Mouse (Mus musculus): ENCODE measurements around the gene Fndc7. TPM values are rescaled to one million over a fixed set of nuclear protein-coding genes. Genes with fewer than 3 reads are reported as not detected.

The Fndc7 gene
- total and polyA plus RNA-seq, 2 experiments from 2014 or later: 0.06 to 0.16 TPM

GRCm38 (mm10) chr3:108830493-108830892 is 59.3 kb downstream of the Fndc7 start:
- Histone ChIP-seq H3K9me3 (ENCODE audit: low read length) (no peaks in the 10 kb centered on the region), H3K4me2 (ENCODE audit: low read depth, low read length) (no peak overlapping the region), H3K4me3 (ENCODE audit: low read length) (no peak overlapping the region), H3K36me3 (ENCODE audit: insufficient read depth, low read length) (peaks cover 3% of the 10 kb centered on the region; the same call in 1 of the 2 replicates), H3K27me3 (ENCODE audit: insufficient read depth, low read length) (no peaks in the 10 kb centered on the region), H3K27ac (no peak overlapping the region), H3K4me1 (ENCODE audit: insufficient read depth, low read length) (no peaks in the 10 kb centered on the region), H3K9ac (replicated peaks; ENCODE audit: low read length) (no peak overlapping the region)
- 81% methylated on average over 11 of the region's 11 CpGs for WGBS
- no peak for ATAC-seq
- DNase-seq (ENCODE audit: low spot score): no peak
- TF ChIP-seq CTCF (IDR thresholded peaks at IDR 0.05; ENCODE audit: low read depth): no peak

GRCm38 (mm10) chr3:108815631-108816030 is 74.2 kb downstream of the Fndc7 start:
- H3K4me2 ChIP-seq (ENCODE audit: low read depth, low read length): no peak overlapping the region
- no peaks in the 10 kb centered on the region for H3K27me3 ChIP-seq (ENCODE audit: insufficient read depth, low read length)
- DNase-seq (ENCODE audit: low spot score) (no peak), ATAC-seq (no peak)
- no peak overlapping the region for H3K27ac ChIP-seq
- H3K36me3 ChIP-seq (ENCODE audit: insufficient read depth, low read length): no peaks in the 10 kb centered on the region; the same call in none of the 2 replicates
- H3K4me1 ChIP-seq (ENCODE audit: insufficient read depth, low read length): no peaks in the 10 kb centered on the region
- no peak for TF ChIP-seq CTCF (IDR thresholded peaks at IDR 0.05; ENCODE audit: low read depth)
- no peaks in the 10 kb centered on the region for H3K9me3 ChIP-seq (ENCODE audit: low read length)
- H3K4me3 ChIP-seq (ENCODE audit: low read length): no peak overlapping the region
- no peak overlapping the region for H3K9ac ChIP-seq (replicated peaks; ENCODE audit: low read length)
- WGBS: 70% methylated on average over 4 of the region's 4 CpGs

GRCm38 (mm10) chr3:108810747-108811263 is 79.0 kb downstream of the Fndc7 start:
- H3K4me1 ChIP-seq (ENCODE audit: insufficient read depth, low read length): no peaks in the 10 kb centered on the region
- no peak overlapping the region for H3K4me2 ChIP-seq (ENCODE audit: low read depth, low read length)
- H3K36me3 ChIP-seq (ENCODE audit: insufficient read depth, low read length): peaks cover 9% of the 10 kb centered on the region; the same call in 1 of the 2 replicates
- TF ChIP-seq CTCF (IDR thresholded peaks at IDR 0.05; ENCODE audit: low read depth): no peak
- no peak overlapping the region for H3K4me3 ChIP-seq (ENCODE audit: low read length)
- DNase-seq (ENCODE audit: low spot score) (no peak), ATAC-seq (no peak)
- no peak overlapping the region for H3K9ac ChIP-seq (replicated peaks; ENCODE audit: low read length)
- no peak overlapping the region for H3K27ac ChIP-seq
- H3K9me3 ChIP-seq (ENCODE audit: low read length): no peaks in the 10 kb centered on the region
- no peaks in the 10 kb centered on the region for H3K27me3 ChIP-seq (ENCODE audit: insufficient read depth, low read length)
- 75% methylated on average over 4 of the region's 4 CpGs for WGBS

GRCm38 (mm10) chr3:108805622-108806021 is 84.2 kb downstream of the Fndc7 start:
- Histone ChIP-seq H3K4me3 (ENCODE audit: low read length) (no peak overlapping the region), H3K27me3 (ENCODE audit: insufficient read depth, low read length) (no peaks in the 10 kb centered on the region), H3K36me3 (ENCODE audit: insufficient read depth, low read length) (peaks cover 33% of the 10 kb centered on the region), H3K4me1 (ENCODE audit: insufficient read depth, low read length) (no peaks in the 10 kb centered on the region), H3K9me3 (ENCODE audit: low read length) (no peaks in the 10 kb centered on the region), H3K9ac (replicated peaks; ENCODE audit: low read length) (no peak overlapping the region), H3K4me2 (ENCODE audit: low read depth, low read length) (no peak overlapping the region), H3K27ac (no peak overlapping the region)
- 86% methylated on average over 5 of the region's 5 CpGs for WGBS
- DNase-seq (ENCODE audit: low spot score): no peak
- no peak for TF ChIP-seq CTCF (IDR thresholded peaks at IDR 0.05; ENCODE audit: low read depth)
- no peak for ATAC-seq

Other genes with a start within 250 kb of the Fndc7 start
- 23.9 and 52.3 TPM in 2 replicates for gene Clcc1, start 236.1 kb downstream of the Fndc7 start, total RNA-seq (2014; rRNA removed)
- 58.2 and 62.2 TPM in 2 replicates for gene Clcc1, start 236.1 kb downstream of the Fndc7 start, polyA plus RNA-seq (2015; fragmentation: Nextera tagmentation; extraction: Ambion mirVana)
- gene Gpsm2, start 167.7 kb downstream of the Fndc7 start, total RNA-seq (2014; rRNA removed): 12.9 and 13.5 TPM in 2 replicates
- 16.8 and 18.0 TPM in 2 replicates for gene Gpsm2, start 167.7 kb downstream of the Fndc7 start, polyA plus RNA-seq (2015; fragmentation: Nextera tagmentation; extraction: Ambion mirVana)
- not detected in 2 replicates for gene Aknad1, start 150.3 kb downstream of the Fndc7 start, total RNA-seq (2014; rRNA removed)
- gene Aknad1, start 150.3 kb downstream of the Fndc7 start, polyA plus RNA-seq (2015; fragmentation: Nextera tagmentation; extraction: Ambion mirVana): not detected in 2 replicates
- gene Stxbp3, start 49.5 kb downstream of the Fndc7 start, total RNA-seq (2014; rRNA removed): 7.6 and 34.3 TPM in 2 replicates
- gene Stxbp3, start 49.5 kb downstream of the Fndc7 start, polyA plus RNA-seq (2015; fragmentation: Nextera tagmentation; extraction: Ambion mirVana): 13.4 and 17.1 TPM in 2 replicates
- 23.8 and 26.7 TPM in 2 replicates for gene Prpf38b, start 21.7 kb upstream of the Fndc7 start, total RNA-seq (2014; rRNA removed)
- 39.4 and 41.8 TPM in 2 replicates for gene Prpf38b, start 21.7 kb upstream of the Fndc7 start, polyA plus RNA-seq (2015; fragmentation: Nextera tagmentation; extraction: Ambion mirVana)
- 1.0 and 2.2 TPM in 2 replicates for gene Henmt1, start 49.9 kb upstream of the Fndc7 start, total RNA-seq (2014; rRNA removed)
- 2.0 and 2.6 TPM in 2 replicates for gene Henmt1, start 49.9 kb upstream of the Fndc7 start, polyA plus RNA-seq (2015; fragmentation: Nextera tagmentation; extraction: Ambion mirVana)
- not detected in 2 replicates for gene Gm9857, start 50.4 kb upstream of the Fndc7 start, total RNA-seq (2014; rRNA removed)
- 0.54 TPM in 1 of 2 replicates, not detected in the other for gene Gm9857, start 50.4 kb upstream of the Fndc7 start, polyA plus RNA-seq (2015; fragmentation: Nextera tagmentation; extraction: Ambion mirVana)
- gene Fam102b, start 137.6 kb upstream of the Fndc7 start, total RNA-seq (2014; rRNA removed): 64.4 and 69.4 TPM in 2 replicates
- 22.5 and 23.7 TPM in 2 replicates for gene Fam102b, start 137.6 kb upstream of the Fndc7 start, polyA plus RNA-seq (2015; fragmentation: Nextera tagmentation; extraction: Ambion mirVana)
- not detected in 2 replicates for gene Slc25a54, start 190.5 kb upstream of the Fndc7 start, total RNA-seq (2014; rRNA removed)
- gene Slc25a54, start 190.5 kb upstream of the Fndc7 start, polyA plus RNA-seq (2015; fragmentation: Nextera tagmentation; extraction: Ambion mirVana): not detected in 2 replicates
- gene Slc25a24, start 233.1 kb upstream of the Fndc7 start, total RNA-seq (2014; rRNA removed): 3.0 TPM in 2 replicates
- 3.1 and 3.4 TPM in 2 replicates for gene Slc25a24, start 233.1 kb upstream of the Fndc7 start, polyA plus RNA-seq (2015; fragmentation: Nextera tagmentation; extraction: Ambion mirVana)